Mouse (Mus musculus): ENCODE data around the gene Llcfc1.

Gene Llcfc1

DNA sequence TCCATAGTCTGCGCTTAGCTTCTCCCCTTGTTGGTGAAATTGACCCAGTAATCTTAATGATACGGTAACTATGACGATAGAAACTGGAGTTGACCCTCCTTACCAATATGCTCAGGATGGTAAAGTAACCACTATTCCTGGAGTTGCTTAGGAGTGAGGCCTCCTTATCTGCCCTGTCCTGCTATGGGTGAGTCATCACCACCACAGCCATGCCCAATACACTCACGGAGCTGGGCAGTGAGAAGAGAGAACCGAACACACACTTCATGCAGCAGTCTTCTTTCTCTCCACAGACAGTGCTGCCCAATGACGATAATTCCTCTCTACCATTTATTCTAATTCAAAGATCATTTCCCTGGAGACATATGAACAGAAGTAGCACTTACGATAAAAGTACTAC is 22.0 kb downstream of the Llcfc1 start:
- DNase-seq, result no peak

DNA sequence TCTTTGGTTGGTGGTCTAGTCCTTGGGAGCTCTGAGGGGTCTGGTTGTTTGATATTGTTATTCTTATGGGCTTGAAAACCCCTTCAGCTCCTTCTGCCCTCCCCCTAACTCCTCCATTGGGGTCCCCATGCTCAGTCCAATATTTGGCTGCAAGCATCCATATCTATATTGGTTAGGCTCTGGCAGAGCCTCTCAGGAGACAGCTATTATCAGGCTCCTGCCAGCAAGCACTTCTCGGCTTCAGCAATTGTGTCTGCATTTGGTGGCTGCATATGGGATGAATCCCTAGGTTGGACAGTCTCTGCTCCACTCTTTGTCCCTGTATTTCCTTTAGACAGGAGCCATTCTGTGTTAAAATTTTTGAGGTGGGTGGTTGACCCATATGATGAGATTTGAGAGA is 26.1 kb downstream of the Llcfc1 start:
- no peak for DNase-seq

DNA sequence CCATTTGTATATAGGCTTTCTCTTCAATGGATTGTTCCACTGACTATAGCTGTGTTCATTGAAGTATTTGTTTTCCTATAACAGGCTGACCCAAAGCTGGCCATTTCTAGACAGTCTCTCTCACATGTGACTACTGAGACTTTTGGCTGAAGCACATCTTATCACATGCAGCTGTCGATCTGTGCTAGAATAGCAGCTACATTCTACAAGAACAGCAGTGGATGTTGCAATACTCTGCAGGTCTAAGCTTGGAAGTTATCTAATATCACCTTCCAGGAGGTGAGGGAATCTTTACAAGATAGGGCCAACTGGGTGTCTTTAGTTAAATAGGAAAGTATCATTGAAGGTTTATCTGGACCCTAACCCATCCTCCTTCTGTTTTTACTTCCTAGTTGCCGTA is 37.2 kb downstream of the Llcfc1 start:
- DNase-seq, result no peak

DNA sequence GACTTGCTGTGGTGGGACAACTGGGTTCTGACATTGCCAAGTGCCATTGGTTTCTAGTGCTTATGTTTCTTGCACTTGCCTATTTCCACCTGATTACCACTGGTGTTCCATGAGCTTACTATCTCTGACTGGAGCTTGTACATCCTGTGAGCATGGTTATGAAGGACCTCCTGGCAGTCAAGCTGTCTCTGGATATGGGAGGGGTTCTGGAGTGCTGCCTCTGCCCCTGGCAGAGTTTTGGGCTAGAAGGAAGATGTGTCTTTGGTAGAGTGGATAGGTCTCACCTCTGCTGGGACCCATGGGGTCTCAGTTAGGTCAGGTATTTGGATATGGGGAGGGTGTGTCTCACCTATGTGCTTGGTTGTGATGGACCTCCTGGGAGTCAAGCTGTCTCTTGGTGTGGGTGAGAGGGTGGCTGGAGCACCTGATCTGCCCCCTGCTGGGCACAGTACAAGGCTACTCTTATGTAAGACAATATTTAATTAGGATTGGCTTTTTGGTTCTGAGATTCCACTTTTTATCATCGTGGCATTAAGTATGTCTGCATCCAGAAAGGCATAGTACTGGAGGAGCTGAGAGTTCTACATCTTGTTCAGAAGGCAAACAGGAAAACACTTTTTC is 43.9 kb downstream of the Llcfc1 start:
- DNase-seq, result no peak

DNA sequence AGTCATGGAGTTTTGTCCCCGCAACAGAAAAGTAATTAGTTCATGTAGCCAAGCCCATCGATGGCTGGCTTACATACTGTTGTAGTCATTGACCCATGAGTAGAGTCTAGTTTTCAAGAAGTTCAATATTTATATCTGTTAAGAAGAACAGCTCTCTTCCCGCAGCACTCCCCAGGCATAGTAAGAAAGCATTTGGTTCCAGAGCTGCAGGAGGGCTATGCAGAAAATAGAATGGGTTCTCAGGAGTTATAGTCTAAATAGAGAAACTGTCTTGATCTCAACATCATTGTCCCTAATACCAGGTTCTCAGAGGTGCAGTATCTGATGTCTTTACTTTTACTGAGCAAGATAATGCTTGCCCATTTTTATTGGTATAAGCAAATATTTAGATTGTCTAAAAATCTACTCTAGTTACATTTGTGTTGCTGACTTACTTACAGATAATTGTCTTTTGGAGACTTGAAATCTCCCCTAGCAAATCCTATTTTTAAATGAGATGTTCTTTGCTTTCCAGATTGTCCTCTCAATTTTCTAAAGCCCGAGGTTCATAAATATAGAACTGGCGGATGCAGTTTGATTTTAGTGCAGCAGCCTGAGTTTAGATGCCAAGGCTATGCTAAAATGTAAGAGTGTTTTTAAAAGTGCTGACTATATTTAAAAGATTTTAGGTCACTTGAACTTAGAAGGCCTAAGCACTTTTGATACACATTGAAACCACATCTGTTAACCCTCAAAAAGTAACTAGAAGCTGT is 50.7 kb downstream of the Llcfc1 start:
- no peak for DNase-seq
